ENCODE assay signal across 8 mouse cellular contexts in the genomic region with DNA sequence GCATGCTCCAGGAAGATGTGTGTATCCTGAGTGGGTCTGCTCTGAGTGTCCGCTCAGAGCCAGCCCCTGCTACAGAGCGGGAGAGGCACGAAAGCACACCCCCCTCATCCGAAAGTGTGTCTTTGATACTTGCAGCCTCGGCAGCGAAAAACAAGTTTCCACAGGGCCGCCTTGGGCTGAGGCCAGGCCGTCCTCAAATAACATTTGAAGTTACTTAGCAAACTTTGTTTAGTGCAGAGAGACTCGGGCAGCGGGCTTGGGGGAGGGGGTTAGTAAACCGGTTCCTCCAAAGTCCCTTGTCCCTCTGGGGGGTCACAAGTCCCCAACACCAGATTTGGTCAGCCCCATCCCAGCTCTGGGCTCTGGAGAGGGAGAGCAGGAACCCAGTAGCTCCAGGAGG. TPM values are rescaled to one million over a fixed set of nuclear protein-coding genes. Genes with fewer than 3 reads are reported as not detected.
DNase-seq lines count a peak whose midpoint lies in the region; TF ChIP-seq lines count a peak whose summit lies in the region.
"Had no signal": no experiment of that assay in that cellular context is flagged by ENCODE, and none has a peak within 500 bp of the region (broad histone marks: within the 10 kb centered on the region; RNA-seq: fewer than 3 reads in every experiment).

No protein-coding gene starts in this region.

- no peak for TF ChIP-seq POLR2A in cortical plate, adult 2 months (IDR thresholded peaks at IDR 0.05; ENCODE audit: extremely low read depth, insufficient read depth, low read length)
- no peak for TF ChIP-seq POLR2A in lung, adult 2 months (IDR thresholded peaks at IDR 0.05; ENCODE audit: borderline replicate concordance, extremely low read depth, low read depth, low read length)

- no peak for TF ChIP-seq CTCF in layer of hippocampus, adult 2 months (conservative IDR thresholded peaks at IDR 0.05)
- TF ChIP-seq CTCF in cortical plate, adult 2 months (IDR thresholded peaks at IDR 0.05; ENCODE audit: extremely low read depth, insufficient read depth, low read length), result no peak
- no peak for TF ChIP-seq CTCF in lung, adult 2 months (IDR thresholded peaks at IDR 0.05; ENCODE audit: insufficient read depth, low read length)

- H3K27ac ChIP-seq in layer of hippocampus, adult 2 months, result peak overlapping the region; percentile 97
- peak overlapping the region; percentile 57 for H3K27ac ChIP-seq in cortical plate, adult 2 months (ENCODE audit: insufficient read depth, low read length)

- intact Hi-C loops in gastrocnemius, postnatal 14 days (cut with DNase I; ENCODE audit: low total_unique reads), result no loop called here
- intact Hi-C loops in left cerebral cortex, postnatal 4 days (cut with DNase I), result no loop called here

- DNase-seq in layer of hippocampus, adult 2 months (ENCODE audit: low spot score in 2 of 2), result no peak
- no peak for DNase-seq in layer of hippocampus, postnatal 36 days
- peak; percentile 92 for DNase-seq in gastrocnemius, postnatal 14 days
- DNase-seq in lung, adult 2 months, result peak; percentile 74
- peak; percentile 71 to 85 for DNase-seq in urinary bladder, postnatal 36 days (ENCODE audit: low spot score in 2 of 2)
- no peak for DNase-seq in left cerebral cortex, postnatal 4 days

- no peak overlapping the region; the same call in 1 of the 2 replicates for H3K4me3 ChIP-seq in layer of hippocampus, adult 2 months
- no peak overlapping the region for H3K4me3 ChIP-seq in cortical plate, adult 2 months (ENCODE audit: insufficient read depth, low read length)
- H3K4me3 ChIP-seq in lung, adult 2 months (replicated peaks; ENCODE audit: extremely low read depth, low read depth, low read length), result no peak overlapping the region
- H3K4me3 ChIP-seq: myocyte had no signal

- 30% methylated on average over 11 of the region's 11 CpGs for WGBS in lung, adult 2 months

- H3K4me1 ChIP-seq in cortical plate, adult 2 months (ENCODE audit: control insufficient read depth, insufficient read depth, low read length), result peaks cover 24% of the 10 kb centered on the region
- peaks cover 43% of the 10 kb centered on the region for H3K4me1 ChIP-seq in lung, adult 2 months (ENCODE audit: control insufficient read depth, insufficient read depth, low read length)

RNA-seq across cellular contexts. Expression of a gene that starts 11.2 kb away (rescaled TPM):
- 100 to 1,000 TPM; 408 to 482 TPM for total RNA-seq in layer of hippocampus, adult 2 months (2021)
- 100 to 1,000 TPM; 387 to 434 TPM for total RNA-seq in layer of hippocampus, postnatal 36 days (2021)
- polyA plus RNA-seq in cortical plate, adult 2 months (2012; rRNA removed), result 82.8 and 89.1 TPM in 2 replicates
- total RNA-seq in gastrocnemius, postnatal 14 days (2021), result 100 to 1,000 TPM; 531 to 566 TPM
- polyA plus RNA-seq in lung, adult 2 months (2012; rRNA removed), result 80.1 and 96.2 TPM in 2 replicates
- total RNA-seq in left cerebral cortex, postnatal 4 days (2021), result 100 to 1,000 TPM; 674 to 782 TPM

RNA-seq across cellular contexts. Expression of a gene that starts 33.7 kb away (rescaled TPM):
- 10 to 100 TPM; 11.9 TPM for total RNA-seq in layer of hippocampus, adult 2 months (2021)
- 10 to 100 TPM in 1 of 2 experiments, 1 to 10 TPM in 1; 9.4 to 10.5 TPM for total RNA-seq in layer of hippocampus, postnatal 36 days (2021)
- 14.9 and 16.0 TPM in 2 replicates for polyA plus RNA-seq in cortical plate, adult 2 months (2012; rRNA removed)
- total RNA-seq in gastrocnemius, postnatal 14 days (2021), result 1 to 10 TPM; 6.0 to 7.2 TPM
- polyA plus RNA-seq in lung, adult 2 months (2012; rRNA removed), result 2.5 and 2.9 TPM in 2 replicates
- total RNA-seq in left cerebral cortex, postnatal 4 days (2021), result 1 to 10 TPM; 4.9 to 5.5 TPM

RNA-seq across cellular contexts. Expression of a gene that starts 42.4 kb away (rescaled TPM):
- total RNA-seq in layer of hippocampus, adult 2 months (2021), result 10 to 100 TPM; 23.3 to 26.1 TPM
- total RNA-seq in layer of hippocampus, postnatal 36 days (2021), result 10 to 100 TPM; 23.2 to 25.7 TPM
- 26.0 and 31.2 TPM in 2 replicates for polyA plus RNA-seq in cortical plate, adult 2 months (2012; rRNA removed)
- 10 to 100 TPM; 28.4 to 28.8 TPM for total RNA-seq in gastrocnemius, postnatal 14 days (2021)
- polyA plus RNA-seq in lung, adult 2 months (2012; rRNA removed), result 21.3 and 31.7 TPM in 2 replicates
- total RNA-seq in left cerebral cortex, postnatal 4 days (2021), result 10 to 100 TPM; 18.4 to 18.9 TPM

RNA-seq across cellular contexts. Expression of a gene that starts 51.6 kb away (rescaled TPM):
- 10 to 100 TPM; 63.4 to 75.9 TPM for total RNA-seq in layer of hippocampus, adult 2 months (2021)
- 10 to 100 TPM; 67.9 to 68.5 TPM for total RNA-seq in layer of hippocampus, postnatal 36 days (2021)
- 84.7 and 85.9 TPM in 2 replicates for polyA plus RNA-seq in cortical plate, adult 2 months (2012; rRNA removed)
- total RNA-seq in gastrocnemius, postnatal 14 days (2021), result 100 to 1,000 TPM; 122 to 124 TPM
- polyA plus RNA-seq in lung, adult 2 months (2012; rRNA removed), result 72.6 and 75.9 TPM in 2 replicates
- 10 to 100 TPM; 44.1 to 49.7 TPM for total RNA-seq in left cerebral cortex, postnatal 4 days (2021)

RNA-seq across cellular contexts. Expression of a gene that starts 57.8 kb away (rescaled TPM):
- total RNA-seq in layer of hippocampus, adult 2 months (2021), result 100 to 1,000 TPM; 457 to 504 TPM
- 100 to 1,000 TPM; 557 to 631 TPM for total RNA-seq in layer of hippocampus, postnatal 36 days (2021)
- 437 and 467 TPM in 2 replicates for polyA plus RNA-seq in cortical plate, adult 2 months (2012; rRNA removed)
- total RNA-seq in gastrocnemius, postnatal 14 days (2021), result 100 to 1,000 TPM; 197 to 229 TPM
- 152 and 189 TPM in 2 replicates for polyA plus RNA-seq in lung, adult 2 months (2012; rRNA removed)
- total RNA-seq in left cerebral cortex, postnatal 4 days (2021), result 100 to 1,000 TPM; 528 to 548 TPM

Comparison
In these comparisons a context has a peak if more than half of its experiments do, and no peak if none do; other contexts are left out.
1. DNase-seq: peak in gastrocnemius, postnatal 14 days (single experiment), lung, adult 2 months (single experiment) and urinary bladder, postnatal 36 days (2 of 2); none in layer of hippocampus, adult 2 months (0 of 2), layer of hippocampus, postnatal 36 days (0 of 2) and left cerebral cortex, postnatal 4 days (single experiment).